Mouse (Mus musculus) lung, postnatal 4 days (tissue): ENCODE results near the gene Cyp2c68.
"Not testable (repeated sequence)": the region's sequence is repeated elsewhere in the genome, so short reads cannot be mapped to it uniquely, and the experiment has no call there.

ENCODE experiments used
- DNase-seq, 2 experiments: peaks; one replicate each; pipeline ENCODE4 v3.0.0; 2021

Cyp2c68 gene

GRCm38 (mm10) chr19:39740920-39741319 is at the start of gene Cyp2c68:
TSS of gene Cyp2c68 (minus strand) at chr19:39741054.
- no peak for DNase-seq

DNA sequence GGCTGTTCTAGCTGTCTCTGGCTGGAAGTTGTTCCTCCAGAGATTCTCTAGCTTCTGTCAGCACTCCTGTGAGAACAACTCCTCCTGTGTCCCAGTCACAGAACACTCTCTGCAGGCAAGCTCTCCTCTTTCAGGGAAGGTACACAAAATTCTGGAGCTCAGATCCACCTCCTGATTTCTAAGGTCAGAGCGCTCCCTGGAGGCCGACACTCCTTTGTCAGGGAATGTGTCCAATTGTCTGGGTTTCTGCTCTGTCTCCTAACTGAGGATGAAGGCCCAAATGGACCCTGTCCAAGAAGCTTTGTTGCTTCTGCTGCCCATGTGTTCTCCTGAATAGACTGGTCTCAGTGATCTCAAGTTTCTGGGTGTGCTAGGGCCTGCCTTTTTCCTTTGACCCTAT is 44.6 kb upstream of the Cyp2c68 start:
- DNase-seq, result not testable (repeated sequence)

DNA sequence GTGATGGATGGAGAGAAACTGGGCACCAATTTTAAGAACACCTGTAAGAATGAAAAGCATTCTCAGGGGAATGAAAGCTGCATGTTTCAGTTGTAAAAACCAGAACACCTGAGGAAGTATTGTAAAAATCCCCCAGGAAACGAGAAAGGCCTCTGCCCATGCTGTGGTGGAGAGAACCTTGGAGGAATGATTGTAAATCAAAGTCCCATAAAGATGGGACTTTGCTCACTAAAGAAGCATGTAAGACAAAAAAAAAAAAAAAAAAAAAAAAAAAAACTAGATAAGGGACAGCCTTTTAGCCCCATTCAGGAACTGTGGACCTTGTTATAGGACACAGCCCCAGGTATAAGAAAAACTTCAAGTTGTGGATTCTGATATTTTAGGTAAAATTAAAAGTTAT is 4.5 kb upstream of the Cyp2c68 start:
- no peak for DNase-seq

DNA sequence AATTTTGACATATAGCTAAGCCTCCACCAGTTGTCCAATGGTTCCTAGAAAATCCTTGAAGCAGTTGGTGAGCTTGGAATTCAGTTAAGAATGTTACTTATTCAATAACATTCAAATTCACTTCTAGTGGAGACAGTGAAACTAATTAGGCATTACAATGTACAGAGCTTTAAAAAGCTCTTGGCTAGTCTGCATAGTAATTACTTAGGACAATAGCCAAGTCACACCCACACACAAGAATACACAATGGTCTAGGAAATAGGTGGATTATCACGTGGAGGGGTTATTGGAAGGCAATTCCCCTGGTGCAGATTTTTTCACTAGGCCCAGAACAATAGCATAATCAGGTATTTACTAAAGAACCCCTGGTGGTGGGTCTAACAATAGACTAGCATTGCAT is 3.5 kb upstream of the Cyp2c68 start:
- not testable (repeated sequence) for DNase-seq

- DNase-seq, result not testable (repeated sequence)
Measured at GRCm38 (mm10) chr19:39711116-39711515, 29.7 kb downstream of the Cyp2c68 start.

DNA sequence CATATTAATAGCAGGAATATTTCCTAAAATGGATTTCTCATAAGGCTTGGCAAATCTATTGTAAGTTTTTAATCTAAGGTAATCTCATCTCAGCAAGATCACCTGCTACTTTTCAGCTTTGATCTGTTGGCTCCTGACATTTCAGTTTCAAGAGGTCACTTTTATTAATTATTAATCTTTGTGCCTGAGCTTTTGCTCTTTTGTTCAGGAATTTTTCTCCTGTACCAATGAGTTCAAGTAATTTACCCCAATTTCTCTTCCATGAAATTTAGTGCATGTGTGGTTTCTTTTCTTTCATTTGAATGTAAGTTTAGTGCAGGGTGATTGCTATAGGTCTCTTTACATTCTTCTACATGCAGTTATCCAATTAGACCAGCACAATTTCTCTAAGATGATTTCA is 75.2 kb downstream of the Cyp2c68 start:
- DNase-seq, result not testable (repeated sequence)

DNA sequence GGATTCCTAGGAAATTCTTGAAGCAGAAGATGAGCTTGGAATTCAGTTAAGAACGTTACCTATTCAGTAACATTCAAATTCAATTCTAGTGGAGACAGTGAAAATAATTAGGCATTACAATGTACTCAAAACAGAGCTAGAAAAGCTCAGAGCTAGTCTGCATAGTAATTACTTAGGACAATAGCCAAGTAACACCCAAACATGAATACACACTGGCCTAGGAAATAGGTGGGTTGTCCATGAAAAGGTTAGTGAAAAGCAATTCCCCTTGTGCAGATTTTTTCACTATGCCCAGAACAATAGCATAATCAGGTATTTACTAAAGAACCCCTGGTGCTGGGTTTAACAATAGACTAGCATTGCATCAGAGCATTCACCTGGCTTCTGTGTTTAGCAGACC is 88.5 kb downstream of the Cyp2c68 start:
- no peak for DNase-seq

DNA sequence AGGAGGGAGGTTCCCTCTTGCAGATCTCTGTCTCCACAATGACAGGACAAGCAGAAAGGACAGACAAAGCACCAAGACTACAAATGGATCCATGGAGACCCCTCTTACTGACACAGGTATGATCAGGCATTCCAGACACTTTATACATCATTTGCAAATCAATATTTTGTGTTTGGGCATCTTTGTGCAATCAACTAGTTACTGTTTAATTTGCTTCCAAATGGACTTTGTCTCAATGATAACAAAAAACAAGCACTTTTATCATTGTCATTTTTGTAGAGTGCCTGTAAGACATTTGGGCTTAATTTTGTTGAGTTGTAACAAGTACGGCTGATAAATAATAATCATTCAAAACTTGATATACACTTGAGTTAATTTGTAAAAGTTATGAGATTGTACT is 91.9 kb downstream of the Cyp2c68 start, which contains the start of gene Cyp2c67:
Cyp2c67 (minus strand) TSS at position 114 of the 400 bp plus-strand sequence.
- DNase-seq, result no peak

DNA sequence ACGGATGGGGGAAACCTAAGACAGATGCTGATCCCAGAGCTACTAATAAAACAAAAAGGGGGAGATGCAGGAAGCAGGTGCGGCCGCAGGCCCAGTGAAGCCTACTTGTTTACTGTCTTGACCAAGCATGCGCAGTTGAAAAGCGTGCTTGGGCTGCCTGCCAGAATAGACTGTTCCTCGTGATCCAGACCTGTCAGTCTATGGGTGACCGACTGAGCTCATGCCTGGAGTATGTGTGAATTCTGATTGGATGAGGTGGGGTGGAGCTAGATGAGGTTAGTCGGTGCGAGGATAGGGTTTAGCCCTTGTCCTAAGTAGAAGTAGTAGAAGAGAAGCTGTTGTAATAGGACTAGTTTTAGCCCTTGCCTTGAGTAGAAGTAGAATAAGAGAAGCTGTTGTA is 93.3 kb downstream of the Cyp2c68 start:
- no peak for DNase-seq

DNA sequence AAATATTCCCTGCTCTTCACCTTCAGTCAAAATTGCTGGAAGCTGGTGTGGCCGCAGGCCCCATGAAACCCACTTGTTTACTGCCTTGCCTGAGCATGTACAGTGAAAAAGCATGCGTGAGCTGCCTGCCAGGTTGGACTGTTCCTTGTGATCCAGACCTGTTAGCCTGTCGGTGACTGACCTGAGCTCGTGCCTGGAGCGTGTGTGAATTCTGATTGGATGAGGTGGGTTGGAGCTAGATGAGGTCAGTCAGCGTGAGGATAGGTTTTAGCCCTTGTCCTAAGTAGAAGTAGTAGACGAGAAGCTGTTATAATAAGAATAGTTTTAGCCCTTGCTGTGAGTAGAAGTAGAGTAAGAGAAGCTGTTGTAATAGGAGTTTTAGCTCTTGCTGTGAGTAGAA is 96.3 kb downstream of the Cyp2c68 start:
- not testable (repeated sequence) for DNase-seq
